ENCODE assay signal across 8 mouse cellular contexts in the genomic region with DNA sequence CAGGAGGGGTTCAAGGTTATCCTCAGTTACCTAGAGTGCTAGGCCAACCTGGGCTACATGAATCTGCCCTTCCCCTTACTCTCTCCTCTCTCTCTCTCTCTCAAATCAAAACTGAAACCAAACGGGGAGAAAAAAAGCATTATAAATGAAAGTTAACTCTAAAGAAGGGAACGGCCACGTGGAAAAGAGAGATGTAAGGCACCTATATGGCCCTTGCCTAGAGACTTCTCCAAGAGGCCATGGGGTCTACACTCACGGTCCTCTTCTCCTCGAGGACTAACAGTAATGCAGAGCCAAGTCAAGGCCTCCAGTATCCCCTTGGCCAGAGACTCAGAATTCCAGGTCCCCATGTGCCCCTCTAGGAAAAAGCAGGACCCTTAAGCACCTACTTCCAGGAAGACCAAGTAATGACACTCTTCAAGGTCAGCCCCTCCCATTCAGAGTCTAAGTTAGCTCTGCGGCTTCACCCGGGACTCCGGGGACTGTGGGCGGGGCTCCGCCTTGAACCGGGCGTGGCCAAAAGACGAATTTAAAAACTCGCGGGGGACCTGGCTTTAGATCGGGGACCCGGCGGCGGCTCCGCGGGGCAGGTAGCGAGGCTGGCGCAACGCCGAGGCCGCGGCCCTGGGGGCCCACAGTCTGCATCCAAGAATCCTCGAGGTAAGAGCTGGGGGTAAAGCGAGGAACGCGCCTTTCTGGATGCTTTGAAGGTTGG. TPM values are rescaled to one million over a fixed set of nuclear protein-coding genes. Genes with fewer than 3 reads are reported as not detected.
DNase-seq lines count a peak whose midpoint lies in the region; ATAC-seq and TF ChIP-seq lines count a peak whose summit lies in the region.

A gene (plus strand): TSS at position 558 of the 715 bp plus-strand sequence.

- peak within 1 kb of the TSS; percentile 35 for H3K9ac ChIP-seq in intestine, postnatal 0 days (ENCODE audit: low read depth, low read length)
- H3K9ac ChIP-seq in liver, embryonic 16.5 days (ENCODE audit: low read depth, low read length), result peak within 1 kb of the TSS; percentile 59

- DNase-seq in 416B (ENCODE audit: low read depth), result peak; percentile 93
- DNase-seq in Muller cell, postnatal 12 days (ENCODE audit: inconsistent ontology term), result peak; percentile 57
- peak; percentile 60 for DNase-seq in cerebellum, postnatal 36 days
- peak; percentile 82 for DNase-seq in heart, adult 18-20 months
- peak; percentile 87 to 90 for DNase-seq in natural killer cell, adult 2 months (ENCODE audit: low spot score in 2 of 2)
- DNase-seq in thymus, adult 18-20 months, result peak; percentile 82 to 90

- 6% methylated on average over 31 of the region's 31 CpGs for WGBS in intestine, postnatal 0 days
- 7% methylated on average over 31 of the region's 31 CpGs for WGBS in liver, embryonic 16.5 days (ENCODE audit: insufficient replicate concordance)

- H3K4me3 ChIP-seq in intestine, postnatal 0 days (ENCODE audit: low read depth, low read length), result peak within 1 kb of the TSS; percentile 38
- peak within 1 kb of the TSS; percentile 64 for H3K4me3 ChIP-seq in liver, embryonic 16.5 days (ENCODE audit: low read depth, low read length)

- no peak for TF ChIP-seq CTCF in intestine, postnatal 0 days (IDR thresholded peaks at IDR 0.05; ENCODE audit: low read depth)

- H3K4me2 ChIP-seq in intestine, postnatal 0 days (replicated peaks; ENCODE audit: low read depth), result peak within 1 kb of the TSS; percentile 94
- peak within 1 kb of the TSS; percentile 87 for H3K4me2 ChIP-seq in liver, embryonic 16.5 days (ENCODE audit: low read depth, low read length)

- peak within 1 kb of the TSS; percentile 37 for H3K27ac ChIP-seq in intestine, postnatal 0 days (ENCODE audit: low read depth, low read length)
- H3K27ac ChIP-seq in liver, embryonic 16.5 days (ENCODE audit: low read length), result peak within 1 kb of the TSS; percentile 73

- peaks cover 5% of the 10 kb centered on the region; the same call in 1 of the 2 replicates for H3K4me1 ChIP-seq in intestine, postnatal 0 days (replicated peaks; ENCODE audit: control insufficient read depth, insufficient read depth, low read length)
- H3K4me1 ChIP-seq in liver, embryonic 16.5 days (ENCODE audit: control insufficient read depth, low read depth, low read length), result peaks cover 15% of the 10 kb centered on the region

- H3K36me3 ChIP-seq in intestine, postnatal 0 days (ENCODE audit: control insufficient read depth, insufficient read depth), result peaks cover 14% of the 10 kb centered on the region; the same call in 1 of the 2 replicates
- no peaks in the 10 kb centered on the region for H3K36me3 ChIP-seq in liver, embryonic 16.5 days (ENCODE audit: control insufficient read depth, insufficient read depth)

- H3K27me3 ChIP-seq in intestine, postnatal 0 days (replicated peaks; ENCODE audit: control insufficient read depth, insufficient read depth, low read length), result no peaks in the 10 kb centered on the region
- H3K27me3 ChIP-seq in liver, embryonic 16.5 days (ENCODE audit: control insufficient read depth, insufficient read depth, low read depth, low read length), result peaks cover 3% of the 10 kb centered on the region; the same call in 1 of the 2 replicates

- peak; percentile 26 for ATAC-seq in intestine, postnatal 0 days
- peak; percentile 33 for ATAC-seq in liver, embryonic 16.5 days (ENCODE audit: low read depth)

- H3K9me3 ChIP-seq in intestine, postnatal 0 days (ENCODE audit: control insufficient read depth), result no peaks in the 10 kb centered on the region
- H3K9me3 ChIP-seq in liver, embryonic 16.5 days (replicated peaks; ENCODE audit: control insufficient read depth, low read length), result no peaks in the 10 kb centered on the region

RNA-seq across cellular contexts. Expression of the gene that starts here (rescaled TPM):
- under 1 TPM; 0.35 to 0.87 TPM for total RNA-seq in heart, adult 18-20 months (2021)
- 1.2 and 1.3 TPM in 2 replicates for polyA plus RNA-seq in intestine, postnatal 0 days (2015; fragmentation: Nextera tagmentation; extraction: Ambion mirVana)
- polyA plus RNA-seq in liver, embryonic 16.5 days (2015; fragmentation: Nextera tagmentation; extraction: Ambion mirVana), result 1.4 and 1.7 TPM in 2 replicates

Comparison
In these comparisons a context has a peak if more than half of its experiments do, and no peak if none do; other contexts are left out.
1. Peak in every context shown above with its lines: DNase-seq, ATAC-seq, H3K4me3 ChIP-seq and H3K27ac ChIP-seq.
2. Peak in DNase-seq in heart, adult 18-20 months; RNA of the gene not detected or under 1 TPM.